Mouse (Mus musculus) C2C12 (cell line): ENCODE data around the gene Serpina16. TPM values are rescaled to one million over a fixed set of nuclear protein-coding genes. Genes with fewer than 3 reads are reported as not detected.

Experiments used
- H3K27me3 ChIP-seq: one replicate; pipeline ENCODE4 v1.6.1; 2011; ENCODE audit not compliant: control insufficient read depth, insufficient read depth, insufficient read length
- H3K36me3 ChIP-seq: one replicate; pipeline ENCODE4 v1.6.1; 2011; ENCODE audit not compliant: control insufficient read depth, insufficient read depth
- H3K4me3 ChIP-seq: one replicate; pipeline ENCODE4 v1.5.1; 2011; ENCODE audit warnings: mild to moderate bottlenecking, control low read depth; ENCODE audit not compliant: poor library complexity, insufficient read depth, severe bottlenecking
- H3K79me2 ChIP-seq: one replicate; pipeline ENCODE4 v1.6.1; 2011; ENCODE audit not compliant: control insufficient read depth, insufficient read depth
- H3K79me3 ChIP-seq: one replicate; pipeline ENCODE4 v1.6.1; 2011; ENCODE audit warnings: low read depth, control low read depth
- H3ac ChIP-seq: one replicate; pipeline ENCODE3; 2011; ENCODE audit warnings: low read depth; ENCODE audit not compliant: control insufficient read depth, insufficient read length
- CEBPB ChIP-seq: IDR thresholded peaks from one replicate; pipeline ENCODE4 v1.6.1; 2011; ENCODE audit warnings: low read depth, mild to moderate bottlenecking, control low read depth, moderate library complexity
- CTCF ChIP-seq: IDR thresholded peaks from one replicate; pipeline ENCODE4 v1.5.1; 2011; ENCODE audit not compliant: control insufficient read depth, insufficient read depth, insufficient read length
- FOSL1 ChIP-seq: IDR thresholded peaks from one replicate; pipeline ENCODE4 v1.8.0; 2011; ENCODE audit warnings: mild to moderate bottlenecking, low read length; ENCODE audit not compliant: poor library complexity, insufficient read depth, severe bottlenecking
- MAX ChIP-seq: IDR thresholded peaks from one replicate; pipeline ENCODE4 v1.6.1; 2011; ENCODE audit warnings: mild to moderate bottlenecking, control low read depth
- MYOD1 ChIP-seq: IDR thresholded peaks from one replicate; pipeline ENCODE4 v1.6.1; 2011; ENCODE audit warnings: low read depth; ENCODE audit not compliant: control insufficient read depth, insufficient read length
- MYOG ChIP-seq: IDR thresholded peaks from one replicate; pipeline ENCODE4 v1.6.1; 2011; ENCODE audit not compliant: control insufficient read depth, insufficient read length; ENCODE audit errors: extremely low read depth
- USF1 ChIP-seq: IDR thresholded peaks from one replicate; pipeline ENCODE4 v1.6.1; 2011; ENCODE audit warnings: low read depth, mild to moderate bottlenecking, control low read depth, moderate library complexity
- polyA plus RNA-seq: library from polyadenylated mRNA; unstranded; fragments of >200 nt; fragmentation: generic; extraction: Trizol; gene quantifications from one replicate; pipeline ENCODE4 v1.2.1, GENCODE M21; 2012; ENCODE audit warnings: missing spikeins

Gene Serpina16
- polyA plus RNA-seq, 1 experiment: not detected

GRCm38 (mm10) chr12:103655123-103656044, 20.6 kb downstream of the Serpina16 start:
- TF ChIP-seq MAX (no peak), FOSL1 (no peak), CTCF (no peak), CEBPB (no peak), USF1 (no peak), MYOG (no peak), MYOD1 (no peak)
- Histone ChIP-seq H3K79me3 (no peaks in the 10 kb centered on the region), H3K36me3 (no peaks in the 10 kb centered on the region), H3K79me2 (no peaks in the 10 kb centered on the region), H3ac (no peak overlapping the region), H3K4me3 (no peak overlapping the region), H3K27me3 (no peaks in the 10 kb centered on the region)

GRCm38 (mm10) chr12:103653836-103654235, 22.1 kb downstream of the Serpina16 start:
- no peak for TF ChIP-seq USF1
- TF ChIP-seq CEBPB: no peak
- TF ChIP-seq MYOG: no peak
- no peak for TF ChIP-seq CTCF
- H3K79me2 ChIP-seq: no peaks in the 10 kb centered on the region

GRCm38 (mm10) chr12:103646314-103646713, 29.6 kb downstream of the Serpina16 start:
- H3ac ChIP-seq: no peak overlapping the region
- H3K36me3 ChIP-seq: no peaks in the 10 kb centered on the region
- no peak overlapping the region for H3K4me3 ChIP-seq
- H3K27me3 ChIP-seq: no peaks in the 10 kb centered on the region
- TF ChIP-seq CTCF (no peak), MYOG (no peak), USF1 (no peak), MYOD1 (no peak), FOSL1 (no peak), CEBPB (no peak), MAX (no peak)
- no peaks in the 10 kb centered on the region for H3K79me3 ChIP-seq
- no peaks in the 10 kb centered on the region for H3K79me2 ChIP-seq

More at GRCm38 (mm10) chr12:103653836-103654235, 22.1 kb downstream of the Serpina16 start:
- H3K27me3 ChIP-seq: no peaks in the 10 kb centered on the region
- no peaks in the 10 kb centered on the region for H3K79me3 ChIP-seq
- H3K36me3 ChIP-seq: no peaks in the 10 kb centered on the region
- H3ac ChIP-seq: no peak overlapping the region
- no peak overlapping the region for H3K4me3 ChIP-seq

GRCm38 (mm10) chr12:103644601-103645000, 31.3 kb downstream of the Serpina16 start:
- Histone ChIP-seq H3K79me3 (no peaks in the 10 kb centered on the region), H3ac (no peak overlapping the region), H3K79me2 (no peaks in the 10 kb centered on the region), H3K27me3 (no peaks in the 10 kb centered on the region), H3K36me3 (no peaks in the 10 kb centered on the region), H3K4me3 (no peak overlapping the region)
- TF ChIP-seq MYOD1 (no peak), USF1 (no peak), MAX (no peak), CEBPB (no peak), FOSL1 (no peak), MYOG (no peak), CTCF (no peak)

- Histone ChIP-seq H3K79me2 (no peaks in the 10 kb centered on the region), H3K79me3 (no peaks in the 10 kb centered on the region), H3K36me3 (no peaks in the 10 kb centered on the region), H3K27me3 (no peaks in the 10 kb centered on the region), H3K4me3 (no peak overlapping the region), H3ac (no peak overlapping the region)
- TF ChIP-seq FOSL1: no peak
- no peak for TF ChIP-seq CTCF
- TF ChIP-seq MYOG: no peak
- TF ChIP-seq USF1: no peak
- no peak for TF ChIP-seq CEBPB
- no peak for TF ChIP-seq MYOD1
- no peak for TF ChIP-seq MAX
These were observed 32.1 kb downstream of the Serpina16 start for GRCm38 (mm10) chr12:103643818-103644217.
